Mouse (Mus musculus) C2C12 (cell line): Measurements from ENCODE around the gene Ebf1.

ENCODE experiments used
- CEBPB ChIP-seq: IDR thresholded peaks from one replicate; pipeline ENCODE4 v1.6.1; 2011; ENCODE audit warnings: low read depth, mild to moderate bottlenecking, control low read depth, moderate library complexity
- CTCF ChIP-seq: IDR thresholded peaks from one replicate; pipeline ENCODE4 v1.5.1; 2011; ENCODE audit not compliant: control insufficient read depth, insufficient read depth, insufficient read length
- MAX ChIP-seq: IDR thresholded peaks from one replicate; pipeline ENCODE4 v1.6.1; 2011; ENCODE audit warnings: mild to moderate bottlenecking, control low read depth
- MYOG ChIP-seq: IDR thresholded peaks from one replicate; pipeline ENCODE4 v1.6.1; 2011; ENCODE audit not compliant: control insufficient read depth, insufficient read length; ENCODE audit errors: extremely low read depth
- USF1 ChIP-seq: IDR thresholded peaks from one replicate; pipeline ENCODE4 v1.6.1; 2011; ENCODE audit warnings: low read depth, mild to moderate bottlenecking, control low read depth, moderate library complexity

GRCm38 (mm10) chr11:44875171-44875570 is 258.1 kb downstream of the Ebf1 start:
- TF ChIP-seq CTCF = no peak
- no peak for TF ChIP-seq CEBPB
- no peak for TF ChIP-seq USF1
- TF ChIP-seq MAX = no peak
- no peak for TF ChIP-seq MYOG
